Mouse (Mus musculus): ENCODE data around the gene Zkscan3. TPM values are rescaled to one million over a fixed set of nuclear protein-coding genes. Genes with fewer than 3 reads are reported as not detected.

Zkscan3 gene
- total RNA-seq (2023), result 62.2 TPM

DNA sequence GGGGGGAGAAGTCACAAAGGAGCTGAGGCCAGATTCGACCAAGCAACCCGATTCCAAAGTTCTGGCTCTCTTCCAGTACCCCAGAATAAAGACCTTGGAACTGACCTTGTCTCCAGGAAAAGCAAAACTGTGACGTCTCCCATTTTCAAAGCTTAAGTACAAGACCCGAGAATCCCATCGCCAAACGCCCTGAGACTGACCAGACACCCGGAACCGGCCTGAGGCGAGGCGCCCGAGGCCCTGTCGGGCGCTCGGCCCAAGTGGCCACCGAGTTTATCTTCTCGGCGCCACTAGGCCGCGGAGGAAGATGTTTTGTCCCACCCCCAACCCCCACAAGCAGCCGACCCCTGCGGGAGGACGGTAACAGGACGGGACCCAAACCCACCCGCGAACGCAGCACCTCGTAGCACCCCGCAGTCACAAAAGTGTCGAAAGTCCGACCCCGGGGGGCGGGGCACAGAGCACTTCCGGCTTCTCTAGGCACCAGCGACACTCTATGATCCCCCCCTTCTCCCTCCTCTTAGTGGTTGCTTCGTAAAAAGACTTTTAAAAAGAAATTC, at the start of gene Zkscan3:
TSS of gene Zkscan3 (minus strand) at position 469 of the 560 bp plus-strand sequence.

DNA sequence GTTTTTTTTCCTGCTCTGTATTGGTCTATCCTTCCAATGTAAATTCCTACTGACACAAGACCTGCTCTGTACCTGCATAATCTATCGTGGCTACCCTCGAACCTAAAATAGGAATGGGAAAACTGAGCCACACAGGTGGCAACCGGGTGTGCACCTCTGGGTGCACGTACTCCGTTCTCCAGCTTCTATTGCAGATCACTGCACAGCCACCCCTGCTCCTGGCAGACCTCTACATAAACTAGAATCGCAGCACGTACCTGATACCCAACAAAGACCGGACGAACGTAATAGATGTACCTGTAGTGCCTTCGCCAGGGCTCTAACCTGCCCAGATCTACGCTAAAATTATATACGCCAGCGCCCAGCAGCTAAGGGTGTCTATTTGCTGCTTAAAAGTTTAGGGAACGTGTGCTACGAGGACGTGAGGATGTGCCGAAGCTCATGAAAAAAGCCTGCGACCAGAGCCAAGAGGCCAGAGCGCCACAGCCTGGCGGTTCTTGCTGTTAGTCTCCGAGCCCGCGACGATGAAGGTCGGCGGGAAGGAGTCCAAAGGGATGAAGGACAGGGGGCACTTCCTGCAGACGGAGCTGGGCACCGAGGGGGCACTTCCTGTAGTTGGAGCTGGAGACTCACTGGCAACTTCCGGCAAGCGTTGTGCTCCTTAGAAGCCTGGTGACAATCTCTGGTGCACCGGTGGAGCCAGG, 38.1 kb upstream of the Zkscan3 start, which contains the start of gene Pgbd1:
TSS of gene Pgbd1 (minus strand) at position 556 of the 704 bp plus-strand sequence.

DNA sequence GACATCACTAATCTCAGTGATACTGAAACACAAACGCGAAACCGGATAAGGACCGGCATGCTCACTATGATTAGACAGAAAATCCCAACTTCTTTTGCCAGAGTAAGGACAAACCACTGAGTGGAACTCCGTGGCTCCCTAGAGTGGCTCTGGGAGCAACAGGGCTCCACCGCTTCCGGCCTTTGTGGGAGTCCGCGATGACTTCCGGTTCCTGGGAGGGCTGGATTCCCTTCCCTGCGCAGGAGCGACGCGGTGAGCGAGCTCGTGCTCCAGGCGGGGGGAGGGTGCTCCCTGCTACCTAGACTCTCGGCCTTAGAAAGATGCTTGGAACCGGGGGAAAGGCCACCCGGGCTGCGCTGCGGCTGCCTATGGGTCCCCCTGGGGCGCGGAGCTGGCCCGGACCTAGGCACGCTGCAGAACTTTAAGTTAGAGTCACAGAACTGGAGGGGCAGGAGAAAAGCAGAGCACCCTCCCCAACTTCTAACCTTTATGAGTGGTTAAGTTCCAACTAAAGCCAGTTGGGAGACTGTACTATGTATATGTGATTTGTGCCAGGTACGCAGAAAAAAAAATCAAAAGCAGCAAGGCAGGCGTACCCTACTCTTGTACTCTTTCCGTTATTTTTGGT, 39.8 kb downstream of the Zkscan3 start, which contains the start of gene Zscan12:
TSS of gene Zscan12 (plus strand) at position 200 of the 628 bp plus-strand sequence.

DNA sequence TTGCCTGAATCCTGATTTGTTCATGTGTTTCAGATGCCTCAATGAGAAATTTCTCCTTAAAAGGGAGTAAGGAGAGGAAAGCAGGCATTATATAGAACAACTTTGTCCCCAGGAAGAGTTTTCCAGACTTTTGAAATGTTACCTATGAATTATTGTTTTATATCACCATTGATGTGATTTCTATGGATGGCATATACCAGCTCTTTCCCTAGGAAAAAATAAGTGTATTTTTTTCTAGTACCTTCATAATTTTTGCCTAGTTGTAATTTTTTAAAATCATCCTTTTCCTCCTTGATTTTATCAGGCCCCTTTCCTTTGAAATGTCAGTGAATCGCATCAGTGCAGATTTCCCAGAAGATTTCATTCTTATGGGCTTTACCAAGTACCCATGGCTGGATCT, 55.9 kb downstream of the Zkscan3 start, which contains the start of gene Olfr1367:
TSS of gene Olfr1367 (plus strand) at position 301 of the 400 bp plus-strand sequence.

Other genes starting within 250 kb of the Zkscan3 start
- gene Trim27, start 223.3 kb downstream of the Zkscan3 start, total RNA-seq (2023), result 77.4 TPM
- not detected for gene Gpx5, start 110.0 kb downstream of the Zkscan3 start, total RNA-seq (2023)
- not detected for gene Gpx6, start 90.6 kb downstream of the Zkscan3 start, total RNA-seq (2023)
- gene Olfr1367, start 55.8 kb downstream of the Zkscan3 start, total RNA-seq (2023), result not detected
- 7.0 TPM for gene Zscan12, start 39.9 kb downstream of the Zkscan3 start, total RNA-seq (2023)
- gene Pgbd1, start 38.3 kb upstream of the Zkscan3 start, total RNA-seq (2023), result 0.58 TPM
- gene Zscan26, start 51.0 kb upstream of the Zkscan3 start, total RNA-seq (2023), result 51.2 TPM
- not detected for gene Nkapl, start 65.8 kb upstream of the Zkscan3 start, total RNA-seq (2023)
- gene Zkscan4, start 76.2 kb upstream of the Zkscan3 start, total RNA-seq (2023), result not detected
- not detected for gene Gm10065, start 76.7 kb upstream of the Zkscan3 start, total RNA-seq (2023)
- 5.6 TPM for gene AK157302, start 92.5 kb upstream of the Zkscan3 start, total RNA-seq (2023)
- 14.0 TPM for gene Gm11273, start 98.7 kb upstream of the Zkscan3 start, total RNA-seq (2023)
- 11.5 TPM for gene Zkscan8, start 128.4 kb upstream of the Zkscan3 start, total RNA-seq (2023)
- not detected for gene Olfr1366, start 140.1 kb upstream of the Zkscan3 start, total RNA-seq (2023)
- gene Olfr1535, start 157.1 kb upstream of the Zkscan3 start, total RNA-seq (2023), result not detected
- gene Olfr1364, start 179.0 kb upstream of the Zkscan3 start, total RNA-seq (2023), result not detected
- gene Olfr1362, start 211.3 kb upstream of the Zkscan3 start, total RNA-seq (2023), result not detected
- not detected for gene Olfr11, start 239.8 kb upstream of the Zkscan3 start, total RNA-seq (2023)